Mouse (Mus musculus): ENCODE measurements around the gene Ung. TPM values are rescaled to one million over a fixed set of nuclear protein-coding genes. Genes with fewer than 3 reads are reported as not detected.

Gene Ung
- 12.9 TPM for total RNA-seq (2023)

GRCm38 (mm10) chr5:114130211-114130605 lies at the start of gene Ung:
Ung (plus strand) TSS chr5:114130386.

GRCm38 (mm10) chr5:114091057-114091807 lies 39.0 kb upstream of the Ung start, which contains the start of gene Svop:
Svop (minus strand) TSS chr5:114091570.

GRCm38 (mm10) chr5:114127374-114128349 lies 2.5 kb upstream of the Ung start, which contains the start of gene Alkbh2:
Alkbh2 (minus strand) TSS chr5:114128218.

DNA sequence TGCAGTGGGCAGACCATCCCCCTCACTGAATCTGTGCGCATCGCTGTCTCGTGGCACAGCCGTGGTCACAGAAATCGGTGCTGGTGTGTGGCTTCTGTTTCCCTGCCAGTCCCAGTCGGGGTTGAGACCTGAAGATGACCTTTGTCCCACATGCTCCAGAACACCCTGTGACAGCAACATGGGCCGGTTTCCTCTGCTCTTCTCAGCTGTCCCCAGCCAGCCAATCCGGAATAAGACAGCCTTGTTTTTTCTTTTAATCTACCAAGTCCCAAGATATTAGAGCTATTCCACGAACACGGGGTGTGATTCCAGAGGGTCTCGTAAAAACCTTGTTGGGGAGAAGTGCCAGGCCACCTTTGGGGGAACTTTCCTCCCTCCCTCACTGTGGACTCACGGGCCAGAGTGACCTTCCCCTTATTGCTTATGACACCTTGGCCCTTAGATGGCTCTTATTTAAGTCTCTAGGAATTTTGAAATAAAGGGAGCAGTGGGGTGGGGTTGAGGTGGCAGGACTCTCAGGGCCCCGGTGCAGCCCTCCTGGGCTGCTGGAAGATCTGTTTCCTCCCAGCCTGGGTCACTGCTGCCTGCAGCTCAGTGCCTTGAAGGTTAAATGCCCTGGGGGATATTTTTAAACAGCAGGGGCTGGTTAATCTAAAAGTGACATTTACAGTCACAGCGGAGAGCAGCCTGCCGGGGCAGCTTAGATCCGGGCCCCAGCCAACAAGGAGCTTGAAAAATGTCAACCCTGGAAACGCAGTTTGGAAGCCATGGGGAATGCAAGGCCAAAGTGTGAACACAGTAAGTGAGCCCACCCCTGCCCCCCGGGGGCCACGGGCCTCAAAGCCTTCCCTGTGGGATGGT lies 16.1 kb downstream of the Ung start, which contains the start of gene Acacb:
Acacb (plus strand) TSS at position 508 of the 861 bp plus-strand sequence.

Other genes starting within 250 kb of the Ung start
- 59.1 TPM for gene Coro1c, start 221.6 kb upstream of the Ung start, total RNA-seq (2023)
- gene Ssh1, start 136.5 kb upstream of the Ung start, total RNA-seq (2023): 42.1 TPM
- gene Dao, start 126.7 kb upstream of the Ung start, total RNA-seq (2023): not detected
- 20.5 TPM for gene Usp30, start 64.9 kb upstream of the Ung start, total RNA-seq (2023)
- not detected for gene Svop, start 38.8 kb upstream of the Ung start, total RNA-seq (2023)
- 8.2 TPM for gene Alkbh2, start 2.2 kb upstream of the Ung start, total RNA-seq (2023)
- 13.8 TPM for gene Acacb, start 16.1 kb downstream of the Ung start, total RNA-seq (2023)
- gene Foxn4, start 143.4 kb downstream of the Ung start, total RNA-seq (2023): not detected
- 14.2 TPM for gene Myo1h, start 158.8 kb downstream of the Ung start, total RNA-seq (2023)

All from CD4-positive naive resting alpha-beta T cell, adult 57 days (primary cell).